Mouse (Mus musculus): Measurements from ENCODE around the gene Meioc.
A peak's percentile ranks its signal among the peaks of the same experiment; 100 is the strongest.
"Not testable (repeated sequence)": the region's sequence is repeated elsewhere in the genome, so short reads cannot be mapped to it uniquely, and the experiment has no call there.

Meioc gene

DNA sequence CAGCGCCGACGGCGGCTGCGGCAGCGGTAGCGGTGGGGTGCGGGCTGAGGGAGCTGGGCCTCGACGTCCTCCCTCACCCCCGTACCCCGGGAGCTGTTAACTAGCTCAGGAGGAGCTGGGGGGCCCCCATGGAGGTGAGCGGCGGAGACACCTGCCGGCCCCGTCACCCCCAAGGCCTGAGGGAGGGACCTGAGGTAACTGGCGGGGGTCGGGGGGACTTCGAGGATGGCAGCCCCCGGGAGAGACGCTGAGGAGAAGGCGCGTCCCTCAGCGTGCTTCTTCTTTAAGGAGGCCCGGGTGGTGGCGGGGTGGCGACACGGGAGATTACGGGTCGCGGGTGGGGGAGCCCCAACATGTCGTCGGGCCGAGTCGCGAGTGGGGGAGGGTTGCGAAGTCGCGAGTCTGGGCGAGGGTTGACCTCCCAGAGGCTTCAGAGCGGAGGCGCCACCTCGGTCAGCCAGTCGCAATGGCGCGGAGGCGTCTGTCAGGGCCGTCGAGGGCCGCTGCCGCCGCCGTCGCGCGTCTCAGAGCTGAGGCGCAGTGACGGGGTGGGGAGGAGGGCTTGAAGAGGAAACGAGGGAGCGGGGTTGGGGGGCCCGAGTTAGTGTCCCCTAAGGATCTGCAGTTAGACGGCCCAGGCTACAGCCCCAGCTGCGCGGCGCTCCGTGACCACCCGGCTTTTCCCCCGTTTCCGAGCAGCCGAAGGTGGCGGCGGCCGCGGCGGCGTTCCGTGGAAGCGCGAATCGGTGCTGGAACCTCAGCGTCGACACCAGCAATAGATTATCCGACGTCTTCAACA is 2.3 kb downstream of the Meioc start:
- no peak for DNase-seq (ENCODE audit: low read depth)

DNA sequence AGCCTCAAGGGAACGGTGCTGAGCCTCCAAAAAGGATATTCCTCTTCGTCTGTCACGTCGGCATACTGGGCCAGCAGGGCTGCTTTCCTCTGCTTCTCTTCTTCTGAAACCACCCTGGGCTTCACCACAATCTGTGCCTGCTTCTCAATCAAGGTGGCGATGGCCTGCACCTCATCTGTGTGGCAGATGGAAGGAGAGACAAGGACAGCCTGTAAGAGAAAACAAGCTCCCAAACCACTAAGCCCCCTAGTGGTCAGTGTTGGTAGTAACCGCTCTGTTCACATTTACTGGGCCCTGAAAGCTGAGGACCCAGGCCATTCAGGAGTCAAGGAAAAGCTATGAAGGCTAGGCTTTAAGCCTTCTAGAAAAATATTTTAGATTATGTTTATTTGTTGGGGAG is 26.6 kb downstream of the Meioc start:
- peak; percentile 79 for DNase-seq (ENCODE audit: low read depth)

- DNase-seq (ENCODE audit: low read depth), result no peak
These were observed 31.8 kb downstream of the Meioc start for GRCm38 (mm10) chr11:102695289-102695688.

- DNase-seq (ENCODE audit: low read depth), result peak; percentile 87
These were observed 34.0 kb downstream of the Meioc start, which contains the start of gene Ccdc43 for GRCm38 (mm10) chr11:102697338-102698017. Gene Ccdc43 (minus strand): TSS chr11:102697782.

GRCm38 (mm10) chr11:102698018-102698476 is 34.5 kb downstream of the Meioc start:
- DNase-seq (ENCODE audit: low read depth), result no peak

DNA sequence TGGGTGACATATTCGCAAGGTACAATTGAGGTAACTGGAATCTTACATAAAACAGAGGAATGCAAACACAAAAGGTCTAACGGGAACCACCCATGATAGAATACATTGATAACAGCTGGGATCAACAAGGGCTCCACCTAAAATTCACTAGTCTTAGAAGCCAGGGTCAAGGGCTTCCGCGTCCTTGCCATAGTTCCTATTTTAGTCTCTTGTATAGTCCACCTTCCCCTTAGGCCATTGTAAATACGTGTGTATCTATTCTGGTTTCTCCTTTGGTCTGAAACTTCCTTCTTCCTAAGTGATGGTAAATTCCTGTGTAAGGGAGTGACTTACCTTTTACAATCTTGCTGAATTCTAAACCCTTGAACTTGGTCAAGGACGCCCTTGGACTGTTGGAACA is 38.7 kb downstream of the Meioc start:
- not testable (repeated sequence) for DNase-seq (ENCODE audit: low read depth)

- DNase-seq (ENCODE audit: low read depth), result no peak
These were observed 48.9 kb downstream of the Meioc start for GRCm38 (mm10) chr11:102712411-102712810.

DNA sequence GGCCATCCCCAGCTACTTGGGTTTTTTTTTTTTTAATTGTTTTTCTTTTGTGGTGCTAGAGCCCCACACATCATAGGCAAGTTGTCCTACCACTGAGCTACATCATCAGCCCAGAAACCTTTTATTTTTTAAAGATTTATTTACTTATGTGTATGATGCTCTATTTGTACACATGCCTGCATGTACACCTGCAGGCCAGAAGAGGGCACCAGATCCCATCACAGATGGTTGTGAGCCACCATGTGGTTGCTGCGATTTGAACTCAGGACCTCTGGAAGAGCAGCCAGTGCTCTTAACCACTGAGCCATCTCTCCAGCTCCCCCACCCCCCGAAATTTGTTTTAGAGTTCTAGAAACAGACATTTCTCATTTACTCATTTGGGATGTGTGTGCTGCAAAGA is 51.1 kb downstream of the Meioc start:
- not testable (repeated sequence) for DNase-seq (ENCODE audit: low read depth)

DNA sequence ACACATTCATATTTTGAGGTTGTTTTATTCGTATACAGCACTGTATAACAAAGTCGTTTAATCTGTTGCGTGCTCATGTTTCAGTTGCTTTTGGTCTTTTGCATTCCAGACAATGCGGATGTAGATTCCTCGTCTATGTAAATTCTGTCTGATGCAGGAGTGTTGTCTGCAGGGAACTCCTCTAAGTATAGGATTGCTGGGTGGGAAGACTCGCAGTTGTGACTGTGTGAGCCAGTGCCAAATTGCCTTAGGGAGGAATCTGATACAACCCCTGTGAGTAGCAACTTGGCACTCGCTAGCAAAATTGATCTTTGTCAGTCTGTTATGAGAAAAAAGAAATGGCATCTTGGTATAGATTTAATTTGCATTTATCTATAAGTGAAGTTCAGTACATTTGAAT is 52.6 kb downstream of the Meioc start:
- no peak for DNase-seq (ENCODE audit: low read depth)

DNA sequence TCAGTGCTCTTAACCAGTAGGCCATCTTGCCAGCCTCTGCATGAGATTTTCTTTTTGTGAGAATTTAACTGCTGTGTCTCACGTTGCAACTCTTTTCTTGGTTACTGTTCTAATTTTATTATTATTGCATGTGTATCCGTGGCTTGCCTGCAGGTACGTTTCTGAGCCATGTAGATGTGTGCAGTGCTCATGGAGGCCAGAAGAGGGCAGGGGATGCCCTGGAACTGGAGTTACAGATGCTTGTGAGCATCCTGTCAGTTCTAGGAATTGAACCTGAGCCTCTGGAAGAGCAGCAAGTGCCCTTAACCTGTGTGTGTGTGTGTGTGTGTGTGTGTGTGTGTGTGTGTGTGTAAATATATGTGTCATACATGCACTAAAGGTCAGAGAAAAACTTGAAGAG is 62.1 kb downstream of the Meioc start:
- DNase-seq (ENCODE audit: low read depth), result no peak

DNA sequence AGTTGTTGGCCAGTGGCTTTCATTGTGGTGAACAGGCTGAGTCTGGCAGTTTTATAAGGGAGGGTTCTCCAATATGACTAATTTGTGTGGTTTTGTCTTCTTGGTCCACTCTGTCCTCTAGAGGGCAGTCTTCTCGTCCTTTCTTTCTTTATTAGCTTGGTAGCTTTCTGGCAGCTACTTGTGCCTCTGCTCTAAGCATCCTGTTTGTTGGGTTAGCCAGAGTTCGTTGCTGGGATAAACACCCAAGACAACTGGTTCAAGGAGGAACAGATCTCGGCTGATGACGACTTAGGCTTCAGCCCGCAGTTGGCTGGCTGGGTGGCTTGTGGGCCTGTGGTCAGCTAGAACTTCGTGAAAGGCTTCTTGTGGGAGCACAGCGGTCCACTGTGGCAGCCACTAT is 65.1 kb downstream of the Meioc start:
- peak; percentile 34 for DNase-seq (ENCODE audit: low read depth)

DNA sequence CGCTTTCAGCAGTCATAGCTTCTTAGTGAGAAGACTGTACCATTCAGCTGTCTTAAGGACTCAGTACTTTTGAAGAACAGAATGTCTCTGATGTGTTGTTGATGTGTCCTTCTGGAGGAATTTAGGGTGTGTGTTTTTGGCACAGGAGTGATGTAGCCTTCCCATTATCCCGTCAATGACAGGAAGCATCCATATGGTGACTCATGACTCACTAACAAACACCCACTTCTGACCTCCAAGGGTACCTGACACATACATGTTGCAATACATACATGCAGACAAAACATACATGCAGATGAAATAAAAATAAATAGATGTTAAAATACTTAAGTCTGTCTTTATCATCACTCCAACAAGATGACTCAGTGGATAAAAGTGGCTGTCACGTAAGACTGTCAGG is 66.3 kb downstream of the Meioc start:
- DNase-seq (ENCODE audit: low read depth), result no peak

- DNase-seq (ENCODE audit: low read depth), result no peak
These were observed 67.8 kb downstream of the Meioc start for GRCm38 (mm10) chr11:102731366-102731765.

Data from naive thymus-derived CD4-positive, alpha-beta T cell, adult 2 months (primary cell).